Mouse (Mus musculus): ENCODE results near the gene Prmt7. TPM values are rescaled to one million over a fixed set of nuclear protein-coding genes. Genes with fewer than 3 reads are reported as not detected.

The Prmt7 gene
- polyA plus RNA-seq, 1 experiment from 2014 or later: 61.5 TPM

DNA sequence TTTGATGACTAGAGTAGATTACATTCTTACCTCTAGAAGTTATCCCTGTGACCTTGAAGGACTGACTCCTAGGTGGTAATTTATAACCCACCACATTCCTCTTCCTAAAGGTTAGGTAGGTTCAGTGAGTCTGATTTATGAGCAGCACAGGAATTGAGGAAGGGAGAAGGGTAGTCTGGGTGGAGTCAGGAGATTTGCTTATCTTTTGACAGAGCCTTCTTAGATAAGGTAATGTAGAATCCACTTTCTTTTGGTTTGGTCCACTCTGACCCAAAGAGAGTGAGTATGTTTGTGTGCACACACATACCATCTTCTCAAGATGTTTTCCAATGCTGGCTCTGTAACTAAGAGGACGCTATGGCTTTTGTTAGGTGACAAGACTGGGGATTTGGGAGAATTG is 33.1 kb upstream of the Prmt7 start:
- Histone ChIP-seq H3K4me1 (ENCODE audit: control insufficient read depth, insufficient read depth, low read length) (peaks cover 9% of the 10 kb centered on the region), H3K36me3 (ENCODE audit: control insufficient read depth, insufficient read depth, low read length) (no peaks in the 10 kb centered on the region), H3K4me2 (ENCODE audit: low read length) (no peak overlapping the region), H3K4me3 (ENCODE audit: low read depth, low read length) (no peak overlapping the region), H3K9me3 (replicated peaks; ENCODE audit: control insufficient read depth, low read length, poor library complexity, severe bottlenecking) (no peaks in the 10 kb centered on the region), H3K9ac (ENCODE audit: low read depth, low read length) (no peak overlapping the region), H3K27ac (ENCODE audit: low read length) (no peak overlapping the region), H3K27me3 (ENCODE audit: control insufficient read depth, insufficient read depth, low read depth, low read length) (no peaks in the 10 kb centered on the region)
- no peak for ATAC-seq
- WGBS: 75% methylated on average over 1 of the region's 1 CpGs

DNA sequence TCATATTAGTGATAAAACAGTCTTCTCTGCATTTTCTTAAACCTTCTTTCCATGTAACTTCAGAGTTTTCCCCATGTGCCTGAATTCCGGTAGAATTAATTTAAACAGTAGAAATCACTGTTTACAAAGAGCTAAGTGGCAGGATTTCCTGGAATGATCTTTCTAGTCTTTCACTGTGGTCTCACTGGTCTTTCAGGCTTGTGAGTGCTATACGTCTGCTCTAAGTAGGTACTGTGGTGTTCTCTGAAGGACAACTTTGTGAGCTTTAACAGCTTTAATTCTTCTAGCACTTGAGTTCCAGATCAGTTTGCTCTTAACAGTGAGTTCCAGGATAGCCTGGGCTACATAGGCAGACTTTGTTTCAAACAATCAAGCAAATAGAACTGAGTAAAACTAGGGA is 32.3 kb upstream of the Prmt7 start:
- no peak for ATAC-seq
- WGBS: 82% methylated on average over 2 of the region's 2 CpGs

DNA sequence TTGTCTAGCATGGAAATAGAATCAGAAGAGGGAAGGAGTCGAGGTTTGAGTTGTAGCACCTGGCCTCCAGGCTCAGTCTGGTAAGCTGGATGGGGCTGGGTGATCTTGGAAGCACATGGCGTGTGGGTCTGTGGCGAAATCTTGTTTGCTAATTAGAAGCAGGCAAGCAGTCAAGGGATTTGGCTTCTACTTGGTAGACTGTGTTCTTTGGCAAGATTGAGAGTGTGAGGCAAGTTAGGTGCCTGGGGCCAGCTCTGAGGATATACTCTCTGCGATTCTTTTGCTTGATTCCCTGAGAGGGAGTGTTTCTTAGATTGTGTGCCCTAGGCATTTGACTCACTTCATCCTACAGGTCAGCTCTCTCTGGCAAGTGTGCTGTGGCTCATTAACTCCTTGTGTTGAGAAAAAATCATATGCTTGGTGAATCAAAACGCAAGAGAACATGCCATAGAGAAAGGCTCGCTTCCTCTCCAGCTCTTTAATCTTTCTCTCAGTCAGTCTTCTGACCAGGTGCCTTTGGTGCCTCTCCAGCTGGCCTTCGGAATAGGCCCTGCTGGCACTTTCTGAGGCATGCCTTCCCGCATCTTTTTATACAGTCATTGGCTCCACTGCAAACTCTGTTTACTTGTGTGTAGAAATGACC is 25.0 kb upstream of the Prmt7 start:
- ATAC-seq: no peak
- Histone ChIP-seq H3K27ac (ENCODE audit: low read length) (no peak overlapping the region), H3K4me2 (ENCODE audit: low read length) (no peak overlapping the region), H3K4me3 (ENCODE audit: low read depth, low read length) (no peak overlapping the region), H3K4me1 (ENCODE audit: control insufficient read depth, insufficient read depth, low read length) (no peaks in the 10 kb centered on the region), H3K27me3 (ENCODE audit: control insufficient read depth, insufficient read depth, low read depth, low read length) (no peaks in the 10 kb centered on the region), H3K9ac (ENCODE audit: low read depth, low read length) (no peak overlapping the region), H3K9me3 (replicated peaks; ENCODE audit: control insufficient read depth, low read length, poor library complexity, severe bottlenecking) (no peaks in the 10 kb centered on the region), H3K36me3 (ENCODE audit: control insufficient read depth, insufficient read depth, low read length) (no peaks in the 10 kb centered on the region)
- WGBS: 83% methylated on average over 8 of the region's 8 CpGs

More for the DNA sequence above, 32.3 kb upstream of the Prmt7 start:
- Histone ChIP-seq H3K4me1 (ENCODE audit: control insufficient read depth, insufficient read depth, low read length) (peaks cover 9% of the 10 kb centered on the region), H3K27me3 (ENCODE audit: control insufficient read depth, insufficient read depth, low read depth, low read length) (no peaks in the 10 kb centered on the region), H3K4me2 (ENCODE audit: low read length) (no peak overlapping the region), H3K4me3 (ENCODE audit: low read depth, low read length) (no peak overlapping the region), H3K36me3 (ENCODE audit: control insufficient read depth, insufficient read depth, low read length) (no peaks in the 10 kb centered on the region), H3K9me3 (replicated peaks; ENCODE audit: control insufficient read depth, low read length, poor library complexity, severe bottlenecking) (no peaks in the 10 kb centered on the region), H3K9ac (ENCODE audit: low read depth, low read length) (no peak overlapping the region), H3K27ac (ENCODE audit: low read length) (no peak overlapping the region)

DNA sequence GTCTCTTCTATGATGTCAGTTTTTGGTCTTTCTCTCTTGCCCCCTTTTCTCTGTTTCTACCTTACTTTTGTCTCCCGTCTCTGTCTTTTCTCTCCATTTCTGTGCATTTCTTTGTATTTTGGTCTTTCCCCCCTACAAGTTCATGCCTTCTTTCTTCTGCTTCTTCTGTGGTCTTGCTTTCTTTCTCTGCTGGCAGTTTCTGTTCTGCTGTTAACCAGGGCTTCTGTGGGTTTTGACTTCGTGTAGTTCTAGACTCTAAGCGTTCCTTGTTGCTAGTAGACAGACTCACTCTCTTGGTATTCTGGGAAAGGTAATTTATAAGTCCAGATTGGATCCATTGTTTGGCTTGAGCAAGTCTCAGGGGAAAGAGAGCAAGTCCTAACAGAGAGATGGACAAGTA is 24.3 kb upstream of the Prmt7 start:
- Histone ChIP-seq H3K27ac (ENCODE audit: low read length) (no peak overlapping the region), H3K4me3 (ENCODE audit: low read depth, low read length) (no peak overlapping the region), H3K4me1 (ENCODE audit: control insufficient read depth, insufficient read depth, low read length) (no peaks in the 10 kb centered on the region), H3K27me3 (ENCODE audit: control insufficient read depth, insufficient read depth, low read depth, low read length) (no peaks in the 10 kb centered on the region), H3K4me2 (ENCODE audit: low read length) (no peak overlapping the region), H3K36me3 (ENCODE audit: control insufficient read depth, insufficient read depth, low read length) (no peaks in the 10 kb centered on the region), H3K9me3 (replicated peaks; ENCODE audit: control insufficient read depth, low read length, poor library complexity, severe bottlenecking) (no peaks in the 10 kb centered on the region), H3K9ac (ENCODE audit: low read depth, low read length) (no peak overlapping the region)
- WGBS: 95% methylated on average over 3 of the region's 3 CpGs
- no peak for ATAC-seq

DNA sequence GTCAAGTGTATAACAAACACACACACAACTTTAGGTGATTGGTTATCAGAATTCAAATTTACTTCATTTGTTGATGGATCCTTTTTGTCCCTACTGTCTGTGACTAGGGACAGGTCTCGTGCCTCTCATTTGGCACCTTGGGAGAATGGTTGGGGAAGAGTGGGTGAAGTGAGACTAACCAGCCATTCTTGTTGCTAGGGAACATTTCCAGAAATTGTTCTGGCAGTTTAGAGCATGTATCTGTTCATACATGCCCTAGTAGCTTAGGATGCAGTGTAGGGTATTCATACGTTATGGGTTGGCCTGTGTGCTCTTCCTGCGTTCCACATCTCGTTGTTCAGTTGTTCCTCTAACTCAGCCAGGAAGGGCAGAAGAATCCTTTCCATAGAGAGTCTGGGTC is 21.6 kb upstream of the Prmt7 start:
- no peaks in the 10 kb centered on the region for H3K4me1 ChIP-seq (ENCODE audit: control insufficient read depth, insufficient read depth, low read length)
- ATAC-seq: no peak
- H3K4me3 ChIP-seq (ENCODE audit: low read depth, low read length): no peak overlapping the region
- H3K4me2 ChIP-seq (ENCODE audit: low read length): no peak overlapping the region
- WGBS: 96% methylated on average over 4 of the region's 4 CpGs
- H3K27ac ChIP-seq (ENCODE audit: low read length): no peak overlapping the region
- no peaks in the 10 kb centered on the region for H3K9me3 ChIP-seq (replicated peaks; ENCODE audit: control insufficient read depth, low read length, poor library complexity, severe bottlenecking)
- H3K27me3 ChIP-seq (ENCODE audit: control insufficient read depth, insufficient read depth, low read depth, low read length): no peaks in the 10 kb centered on the region
- H3K36me3 ChIP-seq (ENCODE audit: control insufficient read depth, insufficient read depth, low read length): peaks cover 7% of the 10 kb centered on the region
- H3K9ac ChIP-seq (ENCODE audit: low read depth, low read length): no peak overlapping the region

DNA sequence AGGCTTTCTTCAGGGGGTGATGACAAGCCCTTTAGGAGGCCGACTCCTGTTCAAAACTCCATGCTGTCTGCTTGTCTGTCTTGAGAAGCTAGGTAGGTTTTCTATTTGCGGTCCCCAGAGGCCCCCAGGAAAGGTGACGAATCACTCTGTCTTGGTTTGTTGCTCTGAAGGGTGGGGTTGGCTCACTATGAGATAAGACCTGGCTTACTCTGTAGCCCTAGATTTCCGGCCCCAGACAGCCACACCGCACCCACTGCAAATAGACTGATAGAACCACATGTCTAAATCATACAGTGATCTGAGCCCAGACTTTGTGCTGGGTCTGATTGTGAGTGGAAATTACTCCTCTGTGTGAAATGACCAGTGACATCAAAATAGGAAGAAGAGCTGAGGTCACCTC is 19.1 kb upstream of the Prmt7 start:
- no peaks in the 10 kb centered on the region for H3K9me3 ChIP-seq (replicated peaks; ENCODE audit: control insufficient read depth, low read length, poor library complexity, severe bottlenecking)
- H3K27me3 ChIP-seq (ENCODE audit: control insufficient read depth, insufficient read depth, low read depth, low read length): no peaks in the 10 kb centered on the region
- H3K4me2 ChIP-seq (ENCODE audit: low read length): no peak overlapping the region
- H3K9ac ChIP-seq (ENCODE audit: low read depth, low read length): no peak overlapping the region
- WGBS: 91% methylated on average over 5 of the region's 5 CpGs
- H3K4me3 ChIP-seq (ENCODE audit: low read depth, low read length): no peak overlapping the region
- peaks cover 23% of the 10 kb centered on the region for H3K36me3 ChIP-seq (ENCODE audit: control insufficient read depth, insufficient read depth, low read length)
- no peak overlapping the region for H3K27ac ChIP-seq (ENCODE audit: low read length)
- H3K4me1 ChIP-seq (ENCODE audit: control insufficient read depth, insufficient read depth, low read length): no peaks in the 10 kb centered on the region
- no peak for ATAC-seq

DNA sequence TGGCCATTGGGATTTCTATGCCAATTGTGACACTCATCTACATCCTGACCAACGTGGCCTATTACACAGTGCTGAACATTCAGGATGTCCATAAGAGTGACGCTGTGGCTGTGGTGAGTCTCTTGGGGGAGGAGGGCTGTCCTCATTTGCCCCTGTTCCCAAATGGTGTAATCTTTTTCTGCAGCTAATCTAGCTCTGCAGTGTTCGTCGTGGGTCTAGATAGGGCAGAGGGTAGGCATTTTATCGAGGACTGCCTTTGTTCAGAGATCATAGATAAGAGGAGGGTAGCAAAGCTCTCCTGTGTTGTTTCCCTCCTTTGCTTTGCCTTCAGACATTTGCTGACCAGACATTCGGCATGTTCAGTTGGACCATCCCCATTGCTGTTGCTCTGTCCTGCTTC is 17.6 kb upstream of the Prmt7 start:
- Histone ChIP-seq H3K4me1 (ENCODE audit: control insufficient read depth, insufficient read depth, low read length) (no peaks in the 10 kb centered on the region), H3K27me3 (ENCODE audit: control insufficient read depth, insufficient read depth, low read depth, low read length) (no peaks in the 10 kb centered on the region), H3K27ac (ENCODE audit: low read length) (no peak overlapping the region), H3K4me3 (ENCODE audit: low read depth, low read length) (no peak overlapping the region), H3K36me3 (ENCODE audit: control insufficient read depth, insufficient read depth, low read length) (peaks cover 25% of the 10 kb centered on the region), H3K9ac (ENCODE audit: low read depth, low read length) (no peak overlapping the region), H3K9me3 (replicated peaks; ENCODE audit: control insufficient read depth, low read length, poor library complexity, severe bottlenecking) (no peaks in the 10 kb centered on the region), H3K4me2 (ENCODE audit: low read length) (no peak overlapping the region)
- 95% methylated on average over 6 of the region's 6 CpGs for WGBS
- ATAC-seq: no peak

DNA sequence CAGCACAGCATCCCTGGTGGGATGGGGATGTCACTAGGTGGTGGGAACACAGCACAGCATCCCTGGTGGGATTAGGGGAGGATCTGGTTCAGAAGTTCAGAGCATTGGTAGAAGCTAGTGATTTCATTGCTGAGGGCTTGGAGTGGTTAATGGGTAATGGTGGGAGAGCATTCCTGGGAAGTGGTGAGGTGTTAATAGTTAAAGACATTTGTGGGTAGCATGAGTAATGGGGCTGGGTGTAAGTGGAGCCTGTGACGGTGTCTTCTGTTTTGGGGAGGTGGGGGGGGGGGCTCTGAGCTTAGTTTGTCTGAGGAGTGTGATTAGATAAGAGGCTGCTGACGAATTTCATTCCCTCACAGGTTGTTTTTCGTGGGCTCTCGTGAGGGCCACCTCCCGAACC is 16.7 kb upstream of the Prmt7 start:
- Histone ChIP-seq H3K27ac (ENCODE audit: low read length) (no peak overlapping the region), H3K4me3 (ENCODE audit: low read depth, low read length) (no peak overlapping the region), H3K4me1 (ENCODE audit: control insufficient read depth, insufficient read depth, low read length) (no peaks in the 10 kb centered on the region), H3K9ac (ENCODE audit: low read depth, low read length) (no peak overlapping the region), H3K36me3 (ENCODE audit: control insufficient read depth, insufficient read depth, low read length) (peaks cover 27% of the 10 kb centered on the region), H3K4me2 (ENCODE audit: low read length) (no peak overlapping the region), H3K9me3 (replicated peaks; ENCODE audit: control insufficient read depth, low read length, poor library complexity, severe bottlenecking) (no peaks in the 10 kb centered on the region), H3K27me3 (ENCODE audit: control insufficient read depth, insufficient read depth, low read depth, low read length) (no peaks in the 10 kb centered on the region)
- WGBS: 92% methylated on average over 5 of the region's 5 CpGs
- no peak for ATAC-seq

DNA sequence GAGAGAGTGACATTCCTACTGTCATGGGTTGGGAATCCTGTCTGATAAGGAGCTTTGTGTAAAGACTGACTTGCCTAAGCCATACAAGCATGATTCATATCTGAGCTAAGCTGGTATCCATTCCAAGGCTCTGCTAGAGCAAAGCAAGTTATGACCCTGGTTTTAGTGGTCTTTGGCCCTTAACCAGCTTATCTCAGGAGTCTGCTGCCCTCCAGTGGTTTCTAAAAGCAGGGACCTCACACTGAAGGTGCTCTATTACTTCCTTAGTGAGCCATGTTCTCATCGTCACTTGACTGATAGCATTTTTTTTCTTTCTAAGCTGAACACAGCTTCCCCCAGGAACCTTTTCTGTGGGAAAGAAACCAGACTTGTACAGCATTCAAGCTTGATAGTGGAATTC is 12.0 kb upstream of the Prmt7 start:
- Histone ChIP-seq H3K4me1 (ENCODE audit: control insufficient read depth, insufficient read depth, low read length) (no peaks in the 10 kb centered on the region), H3K27me3 (ENCODE audit: control insufficient read depth, insufficient read depth, low read depth, low read length) (no peaks in the 10 kb centered on the region), H3K4me2 (ENCODE audit: low read length) (no peak overlapping the region), H3K27ac (ENCODE audit: low read length) (no peak overlapping the region), H3K9ac (ENCODE audit: low read depth, low read length) (no peak overlapping the region), H3K9me3 (replicated peaks; ENCODE audit: control insufficient read depth, low read length, poor library complexity, severe bottlenecking) (no peaks in the 10 kb centered on the region), H3K4me3 (ENCODE audit: low read depth, low read length) (no peak overlapping the region), H3K36me3 (ENCODE audit: control insufficient read depth, insufficient read depth, low read length) (peaks cover 32% of the 10 kb centered on the region)
- WGBS: 0% methylated on average over 1 of the region's 1 CpGs
- no peak for ATAC-seq
